Mouse (Mus musculus) ES-Bruce4 (cell line): ENCODE measurements at regions not wholly inside any gene's neighbourhood (a gene's known extent, or its start where the extent isn't known, plus 50 kb on each side); places are given as distances from the start of the nearest gene placed in this dataset.

ENCODE experiments used
- H3K27ac ChIP-seq: 2 replicates; pipeline ENCODE4 v1.5.1; 2012; ENCODE audit warnings: low read length, inconsistent platforms; ENCODE audit not compliant: insufficient read depth
- H3K27me3 ChIP-seq: 2 replicates; pipeline ENCODE4 v1.6.1; 2012; ENCODE audit warnings: mild to moderate bottlenecking, low read length, inconsistent platforms; ENCODE audit not compliant: control insufficient read depth, poor library complexity, insufficient read depth, severe bottlenecking
- H3K36me3 ChIP-seq: 2 replicates; pipeline ENCODE4 v1.6.1; 2012; ENCODE audit warnings: inconsistent platforms, mild to moderate bottlenecking, low read length, moderate library complexity; ENCODE audit not compliant: control insufficient read depth, poor library complexity, insufficient read depth, severe bottlenecking
- H3K4me1 ChIP-seq: one replicate; pipeline ENCODE4 v1.8.1; 2011; ENCODE audit warnings: low read length; ENCODE audit not compliant: control insufficient read depth, insufficient read depth
- H3K4me3 ChIP-seq: 2 replicates; pipeline ENCODE4 v1.5.1; 2011; ENCODE audit warnings: low read depth, mild to moderate bottlenecking, low read length
- H3K9ac ChIP-seq: 2 replicates; pipeline ENCODE4 v1.6.1; 2012; ENCODE audit warnings: low read depth, mild to moderate bottlenecking, inconsistent platforms; ENCODE audit not compliant: poor library complexity, severe bottlenecking
- H3K9me3 ChIP-seq: replicated peaks from 2 replicates; pipeline ENCODE4 v1.6.1; 2012; ENCODE audit warnings: mild to moderate bottlenecking, low read length, inconsistent platforms; ENCODE audit not compliant: control insufficient read depth, poor library complexity, insufficient read depth, severe bottlenecking
- CTCF ChIP-seq: IDR thresholded peaks from one replicate; pipeline ENCODE4 v1.8.1; 2011; ENCODE audit warnings: low read depth, low read length
- EP300 ChIP-seq: IDR thresholded peaks from 2 replicates; pipeline ENCODE4 v1.6.1; 2011; ENCODE audit warnings: low read depth, low read length; ENCODE audit not compliant: insufficient read depth
- POLR2A ChIP-seq: IDR thresholded peaks from one replicate; pipeline ENCODE4 v1.8.1; 2011; ENCODE audit warnings: low read length; ENCODE audit not compliant: insufficient read depth

- TF ChIP-seq POLR2A, result no peak
- TF ChIP-seq EP300, result no peak
- no peak for TF ChIP-seq CTCF
- Histone ChIP-seq H3K9me3 (no peaks in the 10 kb centered on the region), H3K36me3 (no peaks in the 10 kb centered on the region), H3K9ac (no peak overlapping the region), H3K27ac (no peak overlapping the region), H3K4me1 (no peaks in the 10 kb centered on the region), H3K27me3 (no peaks in the 10 kb centered on the region), H3K4me3 (no peak overlapping the region)
These were observed 156.6 kb upstream of the Tapt1 start for GRCm38 (mm10) chr5:44383049-44383448.

GRCm38 (mm10) chr5:44370006-44370405 is 143.6 kb upstream of the Tapt1 start:
- no peaks in the 10 kb centered on the region; the same call in none of the 2 replicates for H3K27me3 ChIP-seq
- H3K4me3 ChIP-seq, result no peak overlapping the region
- H3K9ac ChIP-seq, result no peak overlapping the region
- no peak overlapping the region for H3K27ac ChIP-seq
- H3K9me3 ChIP-seq, result no peaks in the 10 kb centered on the region
- TF ChIP-seq POLR2A (no peak), EP300 (no peak), CTCF (no peak)
- H3K36me3 ChIP-seq, result no peaks in the 10 kb centered on the region
- no peaks in the 10 kb centered on the region for H3K4me1 ChIP-seq

- H3K4me3 ChIP-seq, result no peak overlapping the region
- H3K4me1 ChIP-seq, result no peaks in the 10 kb centered on the region
- no peaks in the 10 kb centered on the region for H3K9me3 ChIP-seq
- H3K36me3 ChIP-seq, result no peaks in the 10 kb centered on the region
- TF ChIP-seq POLR2A, result no peak
- TF ChIP-seq CTCF, result no peak
- no peak for TF ChIP-seq EP300
- no peaks in the 10 kb centered on the region for H3K27me3 ChIP-seq
- no peak overlapping the region for H3K9ac ChIP-seq
- H3K27ac ChIP-seq, result no peak overlapping the region
These were observed 125.9 kb upstream of the Tapt1 start for GRCm38 (mm10) chr5:44352324-44352723.

- Histone ChIP-seq H3K36me3 (no peaks in the 10 kb centered on the region), H3K9me3 (no peaks in the 10 kb centered on the region), H3K4me1 (no peaks in the 10 kb centered on the region), H3K27ac (no peak overlapping the region), H3K9ac (no peak overlapping the region), H3K4me3 (no peak overlapping the region), H3K27me3 (no peaks in the 10 kb centered on the region; the same call in 1 of the 2 replicates)
- TF ChIP-seq EP300, result no peak
- no peak for TF ChIP-seq CTCF
These were observed 115.1 kb upstream of the Tapt1 start for GRCm38 (mm10) chr5:44341457-44342014.

- no peaks in the 10 kb centered on the region; the same call in 1 of the 2 replicates for H3K27me3 ChIP-seq
- H3K27ac ChIP-seq, result no peak overlapping the region
- no peak overlapping the region for H3K9ac ChIP-seq
- no peaks in the 10 kb centered on the region for H3K36me3 ChIP-seq
- no peaks in the 10 kb centered on the region for H3K4me1 ChIP-seq
- no peaks in the 10 kb centered on the region for H3K9me3 ChIP-seq
- H3K4me3 ChIP-seq, result no peak overlapping the region
- no peak for TF ChIP-seq CTCF
- no peak for TF ChIP-seq POLR2A
- TF ChIP-seq EP300, result no peak
These were observed 112.2 kb upstream of the Tapt1 start for GRCm38 (mm10) chr5:44338662-44339061.

- Histone ChIP-seq H3K36me3 (no peaks in the 10 kb centered on the region), H3K4me1 (no peaks in the 10 kb centered on the region), H3K27ac (no peak overlapping the region), H3K9me3 (no peaks in the 10 kb centered on the region; the same call in none of the 2 replicates), H3K9ac (no peak overlapping the region), H3K27me3 (no peaks in the 10 kb centered on the region), H3K4me3 (no peak overlapping the region)
- TF ChIP-seq POLR2A (no peak), CTCF (no peak), EP300 (no peak)
These were observed 109.3 kb upstream of the Tapt1 start for GRCm38 (mm10) chr5:44335756-44336155.

GRCm38 (mm10) chr5:44319626-44320025 is 93.2 kb upstream of the Tapt1 start:
- Histone ChIP-seq H3K9ac (no peak overlapping the region), H3K4me1 (no peaks in the 10 kb centered on the region), H3K4me3 (no peak overlapping the region), H3K36me3 (no peaks in the 10 kb centered on the region), H3K9me3 (no peaks in the 10 kb centered on the region), H3K27me3 (no peaks in the 10 kb centered on the region), H3K27ac (no peak overlapping the region)
- TF ChIP-seq POLR2A (no peak), CTCF (no peak), EP300 (no peak)
